In the genomic region with DNA sequence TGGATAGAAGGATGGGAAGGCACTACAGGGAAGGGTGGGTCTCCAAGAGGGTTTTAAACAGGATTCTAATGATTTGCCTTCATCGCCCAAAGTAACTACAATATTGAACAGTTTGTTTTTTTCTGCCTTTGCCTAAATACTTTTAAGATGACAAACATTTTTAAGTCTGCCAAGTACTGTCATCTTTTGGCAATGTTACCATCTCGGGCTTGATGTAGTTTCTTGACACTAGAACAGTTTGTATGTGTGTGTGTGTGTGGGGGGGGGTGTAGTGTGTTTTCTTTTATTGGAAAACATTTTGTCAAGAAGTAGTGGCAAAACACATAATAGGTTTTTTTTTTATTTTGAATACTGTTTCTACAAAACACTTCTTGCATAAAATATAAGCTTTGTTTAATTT, we compare ENCODE assay signal across 27 mouse cellular contexts.
DNase-seq lines count a peak whose midpoint lies in the region; ATAC-seq and TF ChIP-seq lines count a peak whose summit lies in the region.
"Had no signal": no experiment of that assay in that cellular context is flagged by ENCODE, and none has a peak within 500 bp of the region (broad histone marks: within the 10 kb centered on the region; RNA-seq: fewer than 3 reads in every experiment).

No protein-coding gene starts in this region.

- ATAC-seq in forebrain, postnatal 0 days, result no peak
- ATAC-seq: CD4-positive, CD25-positive, alpha-beta regulatory T cell, adult 4 months; hindbrain, embryonic 16.5 days; intestine, embryonic 15.5 days; midbrain, embryonic 16.5 days had no signal

- H3K4me1 ChIP-seq in forebrain, postnatal 0 days (ENCODE audit: insufficient read depth), result no peaks in the 10 kb centered on the region
- peaks cover 27% of the 10 kb centered on the region for H3K4me1 ChIP-seq in forebrain, embryonic 10.5 days
- H3K4me1 ChIP-seq in limb, embryonic 10.5 days, result peaks cover 46% of the 10 kb centered on the region
- H3K4me1 ChIP-seq: intestine, embryonic 15.5 days; liver, embryonic 15.5 days had no signal

- H3K36me3 ChIP-seq in forebrain, postnatal 0 days (ENCODE audit: insufficient read depth), result no peaks in the 10 kb centered on the region
- no peaks in the 10 kb centered on the region for H3K36me3 ChIP-seq in forebrain, embryonic 10.5 days (replicated peaks)
- no peaks in the 10 kb centered on the region for H3K36me3 ChIP-seq in limb, embryonic 10.5 days
- H3K36me3 ChIP-seq: intestine, embryonic 15.5 days; liver, embryonic 15.5 days had no signal

- no peak overlapping the region for H3K4me3 ChIP-seq in forebrain, postnatal 0 days (ENCODE audit: low read depth, low read length)
- H3K4me3 ChIP-seq in forebrain, embryonic 10.5 days, result no peak overlapping the region
- H3K4me3 ChIP-seq in limb, embryonic 10.5 days, result no peak overlapping the region
- H3K4me3 ChIP-seq: intestine, embryonic 15.5 days; liver, embryonic 15.5 days had no signal

- H3K27ac ChIP-seq in forebrain, postnatal 0 days (ENCODE audit: low read depth, low read length), result no peak overlapping the region
- H3K27ac ChIP-seq in forebrain, embryonic 10.5 days, result no peak overlapping the region
- peak overlapping the region; percentile 19; the same call in 1 of the 2 replicates for H3K27ac ChIP-seq in limb, embryonic 10.5 days
- H3K27ac ChIP-seq: intestine, embryonic 15.5 days; liver, embryonic 15.5 days; stomach, postnatal 0 days had no signal

- H3K9me3 ChIP-seq in forebrain, postnatal 0 days (ENCODE audit: low read length), result no peaks in the 10 kb centered on the region
- H3K9me3 ChIP-seq in forebrain, embryonic 10.5 days, result no peaks in the 10 kb centered on the region
- H3K9me3 ChIP-seq in limb, embryonic 10.5 days (replicated peaks), result no peaks in the 10 kb centered on the region
- H3K9me3 ChIP-seq: intestine, embryonic 15.5 days; liver, embryonic 15.5 days had no signal

- no peak overlapping the region for H3K4me2 ChIP-seq in forebrain, postnatal 0 days (ENCODE audit: low read depth)
- H3K4me2 ChIP-seq: intestine, embryonic 15.5 days; liver, embryonic 15.5 days; midbrain, embryonic 11.5 days had no signal

- TF ChIP-seq CTCF in forebrain, postnatal 0 days (IDR thresholded peaks at IDR 0.05; ENCODE audit: low read depth), result no peak

- H3K9ac ChIP-seq in forebrain, postnatal 0 days, result no peak overlapping the region
- H3K9ac ChIP-seq: intestine, embryonic 15.5 days; liver, embryonic 15.5 days had no signal

- 54% methylated on average over 2 of the region's 2 CpGs for WGBS in forebrain, postnatal 0 days
- 94% methylated on average over 2 of the region's 2 CpGs for WGBS in forebrain, embryonic 10.5 days
- WGBS in limb, embryonic 10.5 days, result 88% methylated on average over 2 of the region's 2 CpGs

- peak; percentile 23 for DNase-seq in forebrain, postnatal 0 days
- DNase-seq in forebrain, embryonic 10.5 days (ENCODE audit: extremely low spot score, low spot score), result no peak
- DNase-seq in 3134 (ENCODE audit: extremely low read depth, insufficient read length, low spot score) (peak; percentile 18), adipocyte (ENCODE audit: low spot score) (peak; percentile 58)
- no peak for DNase-seq in limb, embryonic 10.5 days (ENCODE audit: low spot score)
- DNase-seq in embryo, embryonic 10 days (ENCODE audit: low spot score), result no peak
- no peak for DNase-seq in layer of hippocampus, adult 18-20 months (ENCODE audit: low spot score in 2 of 2)
- DNase-seq: adrenal gland, postnatal 10 days; cerebellum, adult 18-20 months; cerebellum, postnatal 14 days; heart, postnatal 14 days; kidney, adult 2 months; kidney, postnatal 36 days; layer of hippocampus, postnatal 36 days; left cerebral cortex, postnatal 4 days; liver; lung, postnatal 36 days; right cerebral cortex, adult 18-20 months; thymus, adult 2 months; thymus, postnatal 36 days had no signal

- no peaks in the 10 kb centered on the region; the same call in 1 of the 2 replicates for H3K27me3 ChIP-seq in forebrain, postnatal 0 days (ENCODE audit: insufficient read depth, low read length)
- H3K27me3 ChIP-seq in forebrain, embryonic 10.5 days (ENCODE audit: poor library complexity, severe bottlenecking), result no peaks in the 10 kb centered on the region
- H3K27me3 ChIP-seq in limb, embryonic 10.5 days (ENCODE audit: low read depth, poor library complexity, severe bottlenecking), result no peaks in the 10 kb centered on the region
- H3K27me3 ChIP-seq: intestine, embryonic 15.5 days; liver, embryonic 15.5 days had no signal

Comparison
In these comparisons a context has a peak if more than half of its experiments do, and no peak if none do; other contexts are left out.
1. DNase-seq: peak in forebrain, postnatal 0 days (single experiment), 3134 (single experiment) and adipocyte (single experiment); none in forebrain, embryonic 10.5 days (single experiment), limb, embryonic 10.5 days (single experiment), embryo, embryonic 10 days (single experiment) and layer of hippocampus, adult 18-20 months (0 of 2).